Mouse (Mus musculus) frontal cortex, postnatal 10 days (tissue): ENCODE results near the gene Sh3bgrl.

ENCODE experiments used
- DNase-seq, 2 experiments: peaks; one replicate each; pipeline ENCODE4 v3.0.0; 2022; ENCODE audit warnings: low spot score in 2 of 2, mixed read lengths in 1 of 2

Sh3bgrl gene

DNA sequence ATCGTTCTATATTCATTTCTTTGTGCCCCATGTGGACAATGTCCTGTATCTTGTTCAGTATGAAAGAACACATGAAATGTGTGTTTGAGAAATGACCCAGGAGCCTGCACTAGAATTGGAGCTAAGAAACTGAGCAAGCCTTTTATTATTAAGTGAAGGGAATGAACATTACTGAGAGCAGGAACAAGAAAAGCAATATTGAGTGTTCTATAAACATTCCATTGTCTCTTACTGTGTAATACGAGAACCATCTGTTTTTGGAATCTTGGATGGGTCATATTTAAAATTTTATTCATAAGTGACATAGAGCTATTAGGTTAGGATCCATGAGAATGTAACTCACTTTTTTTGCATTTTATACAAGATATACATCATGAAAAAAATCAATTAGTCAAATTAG, 36.7 kb downstream of the Sh3bgrl start:
- no peak for DNase-seq

DNA sequence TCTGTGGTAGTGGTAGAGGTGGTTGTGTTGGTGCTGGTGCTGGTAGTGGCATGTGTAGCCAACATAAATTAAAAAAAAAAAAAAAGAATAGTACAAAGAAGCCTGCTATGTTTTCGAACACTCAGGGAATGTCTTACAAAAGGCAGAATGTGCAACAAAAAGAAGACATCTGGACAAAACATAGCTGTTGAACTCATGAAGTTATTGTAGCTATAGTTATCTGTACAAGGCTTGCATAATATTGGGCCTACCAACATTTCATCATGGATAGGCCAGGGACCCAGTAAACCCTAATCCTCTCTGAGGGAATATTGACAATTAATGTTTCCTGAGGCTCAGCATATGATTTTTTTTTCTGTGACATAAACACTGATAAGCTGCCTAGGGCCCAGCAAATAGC, 37.3 kb downstream of the Sh3bgrl start:
- no peak for DNase-seq

DNA sequence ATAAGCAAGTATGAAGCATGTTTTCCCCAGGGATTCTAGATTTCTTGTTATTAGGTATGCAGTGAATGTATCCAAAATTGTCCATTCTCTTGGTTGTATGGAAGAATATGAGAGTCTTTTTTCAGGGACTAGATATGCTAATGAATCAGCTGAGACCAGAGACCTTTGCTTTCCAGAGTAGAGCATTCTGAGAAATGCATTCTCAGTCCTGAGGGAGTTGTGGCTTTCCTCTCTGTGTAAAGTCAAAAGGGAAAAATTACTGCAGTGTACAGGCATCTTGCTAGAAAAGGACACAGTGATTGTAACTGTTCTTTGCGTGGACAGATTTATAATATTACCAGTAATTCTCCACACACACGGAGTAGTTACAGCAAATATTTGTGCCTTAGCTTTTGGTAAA, 38.3 kb downstream of the Sh3bgrl start:
- no peak for DNase-seq

DNA sequence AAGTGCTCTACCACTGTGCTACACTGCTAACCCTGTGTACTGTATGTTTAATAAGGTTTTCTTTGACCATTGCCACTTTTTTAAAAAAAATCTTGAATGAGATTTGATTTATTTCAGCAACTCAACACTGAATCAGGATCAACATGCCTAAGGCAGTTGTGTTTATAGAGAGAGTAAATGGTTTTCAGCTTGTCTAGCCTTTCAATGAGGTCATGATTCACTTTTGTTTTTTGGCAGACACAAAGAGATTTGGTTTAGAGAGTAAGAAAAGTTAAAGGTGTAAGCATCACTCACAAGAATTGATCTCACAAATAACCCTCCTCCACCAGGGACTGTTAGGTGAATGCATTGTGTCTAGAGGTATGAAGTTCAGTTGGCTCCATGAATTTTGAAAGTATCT, 41.1 kb downstream of the Sh3bgrl start:
- DNase-seq: no peak

DNA sequence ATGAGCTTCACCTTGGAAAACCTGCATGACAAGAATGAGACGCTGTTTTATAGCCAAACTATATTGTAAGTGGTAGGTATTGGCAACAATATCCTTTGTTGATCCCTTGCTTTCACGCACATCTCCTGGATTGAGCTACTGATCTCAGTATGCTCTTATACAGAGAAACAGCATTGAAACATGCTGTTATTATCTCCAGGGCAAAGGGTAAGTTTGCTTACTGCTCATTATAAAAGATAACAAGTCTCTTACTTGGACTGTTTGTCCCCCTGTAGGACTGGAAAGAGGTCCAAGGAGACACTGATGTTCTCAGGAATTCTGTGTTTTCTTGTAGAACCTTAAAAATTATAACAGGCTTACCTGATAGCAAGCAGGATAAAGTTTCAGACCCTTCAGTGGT, 41.7 kb downstream of the Sh3bgrl start:
- no peak for DNase-seq

DNA sequence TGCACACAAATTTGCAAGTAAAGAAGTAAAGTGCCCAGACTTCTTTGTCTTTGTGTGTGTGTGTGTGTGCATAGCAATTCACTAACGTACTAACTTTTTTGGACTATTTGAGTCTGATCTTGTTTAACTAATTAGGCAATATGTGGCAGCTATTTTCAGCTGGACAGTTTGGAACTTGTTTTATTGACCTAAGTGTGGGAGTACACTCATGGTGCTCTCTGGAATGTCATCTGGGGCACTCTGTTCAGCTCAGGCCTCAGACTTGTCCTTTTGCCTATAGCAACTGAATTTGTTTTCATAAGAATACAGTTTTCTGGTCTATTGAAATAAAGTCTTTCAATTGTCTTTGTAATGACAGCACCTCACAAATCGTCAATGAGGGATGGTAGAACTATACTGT, 42.1 kb downstream of the Sh3bgrl start:
- DNase-seq: no peak

DNA sequence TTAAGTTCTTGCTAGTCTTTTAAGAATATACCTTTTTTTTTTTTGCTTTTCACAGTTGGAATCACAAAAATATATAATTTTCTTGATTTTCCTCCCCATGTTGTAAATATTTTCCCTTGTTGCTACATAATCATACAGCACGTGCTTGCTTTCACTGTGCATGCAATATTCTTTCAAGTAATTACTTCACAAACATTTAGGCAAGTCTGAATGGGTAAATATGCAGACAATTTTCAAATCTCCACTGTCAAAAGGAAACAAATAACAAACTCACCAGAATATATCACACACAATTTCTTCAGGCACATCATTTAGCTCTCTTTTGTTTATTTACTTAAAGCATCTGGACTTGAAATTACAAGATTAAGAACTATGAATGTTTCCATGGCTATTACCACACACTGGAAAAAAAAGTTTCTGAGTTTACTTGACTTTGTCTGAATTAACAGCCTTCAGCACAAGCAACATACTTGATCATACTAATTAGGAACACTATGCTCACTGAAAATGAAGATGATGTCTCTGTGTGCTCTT, 46.2 kb downstream of the Sh3bgrl start:
- DNase-seq: no peak

DNA sequence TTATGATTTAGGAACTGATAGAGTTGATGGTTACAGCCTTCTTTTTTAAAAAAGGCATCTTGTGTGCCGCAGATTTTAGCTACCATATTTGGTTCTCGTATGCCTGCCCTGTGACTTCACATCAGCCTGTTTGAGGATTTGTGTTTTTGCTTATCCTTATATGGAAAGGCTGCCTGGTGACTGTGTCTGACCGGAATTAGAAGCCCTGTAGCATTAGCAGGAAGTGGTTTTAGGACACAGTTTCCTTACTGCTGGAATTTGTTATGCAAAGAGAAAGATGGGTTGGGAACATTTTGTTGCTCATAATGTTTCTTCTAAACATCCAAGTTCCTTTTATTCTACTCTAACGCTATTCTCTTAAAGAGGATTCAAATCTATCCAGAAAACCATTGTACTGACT, 47.1 kb downstream of the Sh3bgrl start:
- DNase-seq: no peak

DNA sequence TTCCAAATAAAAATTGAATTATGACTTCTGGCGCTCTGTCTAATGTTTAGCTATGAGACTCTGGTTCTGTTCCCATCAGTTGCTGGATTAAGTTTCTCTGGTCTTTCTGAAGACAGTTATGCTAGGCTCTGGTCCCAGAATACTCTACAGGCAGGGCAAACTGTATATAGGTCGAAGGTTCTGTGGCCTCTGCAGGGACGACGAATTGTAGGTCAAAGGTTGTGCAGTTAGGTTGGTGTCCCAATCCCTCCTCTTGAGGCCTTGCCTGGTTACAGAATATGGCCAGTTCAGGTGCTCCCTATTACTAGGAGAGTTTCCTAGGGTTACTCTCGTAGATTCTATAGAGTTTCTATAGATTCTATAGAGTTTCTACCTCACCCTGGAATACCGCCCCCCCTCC, 50.6 kb downstream of the Sh3bgrl start:
- no peak for DNase-seq

DNA sequence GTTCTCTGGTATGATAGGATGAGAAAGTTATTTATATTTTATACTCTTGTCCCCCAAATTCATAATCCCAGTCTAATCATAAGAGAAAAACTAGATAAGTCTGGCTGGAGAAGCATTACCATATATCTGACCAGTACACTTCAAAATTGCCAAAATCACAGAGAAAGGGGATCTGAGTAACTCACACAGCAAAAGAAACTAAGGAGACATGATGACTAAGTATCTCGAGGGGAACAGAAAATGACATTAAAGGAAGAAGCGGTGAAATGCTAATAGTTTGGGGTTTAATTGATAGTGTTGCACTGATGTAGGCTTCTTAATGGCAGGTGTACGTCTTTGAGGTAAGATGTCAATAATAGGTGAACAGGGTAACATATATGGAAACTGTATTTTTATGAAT, 51.9 kb downstream of the Sh3bgrl start:
- DNase-seq: no peak

DNA sequence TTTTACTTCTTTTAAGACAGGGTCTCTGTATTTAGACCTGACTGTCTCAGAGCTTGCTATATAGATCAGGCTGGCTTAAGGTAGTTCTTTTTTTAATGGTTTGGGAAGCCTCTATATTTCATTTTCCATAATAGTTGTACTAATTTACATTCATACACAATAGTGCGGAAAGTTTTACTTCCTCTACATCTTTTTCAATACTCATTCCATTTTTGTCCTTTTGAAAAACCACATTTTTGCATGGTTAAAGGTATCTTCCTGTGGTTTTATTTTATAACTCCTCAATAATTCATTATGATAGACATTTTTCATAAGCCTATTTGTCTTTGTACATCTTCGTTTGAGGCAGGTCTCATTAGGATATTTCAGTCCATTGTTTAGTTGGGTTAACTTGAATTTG, 56.1 kb downstream of the Sh3bgrl start:
- no peak for DNase-seq

DNA sequence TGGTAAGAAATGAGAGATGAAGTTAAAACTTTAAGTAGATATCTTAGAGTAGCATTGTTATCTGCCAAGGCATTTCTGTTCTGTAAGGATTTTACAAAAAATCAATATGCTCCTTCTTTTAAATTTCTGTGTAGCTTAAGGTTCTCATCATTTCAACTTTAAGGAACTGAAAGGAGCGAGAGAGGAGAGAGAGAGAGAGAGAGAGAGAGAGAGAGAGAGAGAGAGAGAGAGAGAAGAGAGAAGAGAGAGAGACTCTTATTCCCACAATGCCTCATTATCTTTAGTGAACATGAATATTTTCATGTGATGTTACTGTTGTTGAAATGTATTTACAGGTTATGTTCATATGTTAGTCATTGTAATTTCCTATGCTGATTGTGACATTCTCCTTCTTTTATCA, 65.2 kb downstream of the Sh3bgrl start:
- DNase-seq: no peak

DNA sequence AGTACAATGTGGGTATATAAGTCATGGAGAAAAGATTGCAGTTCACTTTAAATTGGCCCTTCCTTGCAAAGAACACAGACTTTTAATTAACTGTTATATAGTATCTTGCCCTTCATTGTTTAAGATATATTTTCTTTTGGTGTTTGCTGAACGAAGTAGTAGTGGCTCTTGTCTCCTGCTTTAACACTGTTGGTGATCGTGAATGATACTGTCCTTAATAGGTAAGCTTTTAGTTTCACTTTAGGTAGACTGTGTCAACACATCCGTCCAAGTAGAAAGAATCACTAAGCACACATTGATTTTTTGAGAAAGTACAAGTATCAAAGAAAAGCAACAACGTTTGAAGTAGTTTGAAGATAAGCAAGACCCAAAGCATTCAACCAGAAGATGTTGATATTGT, 65.7 kb downstream of the Sh3bgrl start:
- DNase-seq: no peak

DNA sequence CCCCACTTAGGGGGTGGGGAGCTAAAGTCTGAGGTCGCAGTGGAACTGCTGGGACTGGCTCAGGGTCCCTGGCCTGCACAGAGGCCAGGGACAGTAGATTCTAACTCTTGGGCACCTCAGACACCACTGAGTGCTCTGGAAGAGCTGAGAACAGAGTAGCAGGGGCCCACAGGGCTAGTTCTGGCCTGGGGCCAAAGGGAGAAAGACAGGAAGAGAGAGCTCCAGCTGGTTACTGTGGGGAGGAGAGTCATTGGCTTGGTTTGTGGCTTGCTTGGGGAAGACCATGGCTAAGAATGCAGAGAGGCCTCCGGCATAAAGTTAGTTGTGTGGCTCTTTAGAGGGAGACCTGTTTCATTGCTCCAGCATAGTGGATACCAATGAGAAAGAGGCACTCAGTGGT, 79.9 kb downstream of the Sh3bgrl start:
- DNase-seq: no peak

DNA sequence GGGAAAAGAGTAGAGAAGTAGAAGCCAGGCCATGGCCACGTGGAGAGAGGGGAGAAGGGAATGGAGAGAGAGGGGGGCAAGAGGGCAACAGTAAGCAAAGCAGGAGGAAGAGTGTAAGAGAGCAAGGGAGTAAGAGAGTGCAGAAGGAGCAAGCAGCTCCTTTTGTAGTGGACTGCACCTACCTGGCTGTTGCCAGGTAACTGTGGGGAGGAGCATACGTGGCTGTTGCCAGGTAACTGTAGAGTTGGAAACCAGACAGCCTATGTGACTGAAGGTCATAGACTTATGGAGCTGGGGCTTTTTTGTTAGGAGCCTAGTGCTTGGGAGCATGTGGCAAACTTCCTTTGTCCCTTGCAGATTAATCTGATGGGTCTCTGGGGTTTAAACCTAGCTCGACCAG, 80.3 kb downstream of the Sh3bgrl start:
- no peak for DNase-seq

DNA sequence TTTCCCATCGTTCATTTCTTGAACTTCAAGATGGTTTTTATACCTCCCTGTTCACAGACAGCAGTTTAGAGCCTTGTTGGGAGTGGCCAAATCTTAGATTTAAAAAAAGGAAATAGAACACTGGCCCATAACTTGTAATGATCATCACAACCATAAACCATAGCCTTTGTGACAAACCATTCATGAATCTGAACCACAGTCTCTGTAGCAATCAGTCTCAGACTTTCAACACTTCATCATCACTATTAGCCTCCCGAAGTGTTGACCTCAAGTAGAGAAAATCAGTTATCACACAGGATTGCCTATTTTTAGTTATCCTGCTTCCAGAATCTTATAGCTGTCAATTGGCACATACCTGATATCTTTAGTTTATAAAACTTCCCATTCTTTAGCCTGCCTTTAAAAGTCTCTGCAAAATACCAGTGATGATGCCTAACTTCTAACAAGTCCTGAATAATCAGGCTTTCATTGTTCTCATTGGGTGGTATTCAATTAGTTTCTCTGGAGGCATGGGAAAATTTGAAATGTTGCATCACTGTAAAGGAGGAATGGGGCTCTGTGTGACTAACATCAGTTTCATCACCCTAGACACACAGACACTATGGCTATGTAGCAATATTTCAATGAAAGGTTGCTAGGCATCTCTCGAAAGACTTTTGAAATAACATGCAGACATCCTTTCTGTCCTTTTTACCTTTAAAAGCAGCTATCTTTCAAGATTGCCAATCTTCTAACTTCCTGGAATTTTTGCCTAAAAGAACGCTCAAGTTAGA, 89.7 kb downstream of the Sh3bgrl start:
- DNase-seq: no peak

DNA sequence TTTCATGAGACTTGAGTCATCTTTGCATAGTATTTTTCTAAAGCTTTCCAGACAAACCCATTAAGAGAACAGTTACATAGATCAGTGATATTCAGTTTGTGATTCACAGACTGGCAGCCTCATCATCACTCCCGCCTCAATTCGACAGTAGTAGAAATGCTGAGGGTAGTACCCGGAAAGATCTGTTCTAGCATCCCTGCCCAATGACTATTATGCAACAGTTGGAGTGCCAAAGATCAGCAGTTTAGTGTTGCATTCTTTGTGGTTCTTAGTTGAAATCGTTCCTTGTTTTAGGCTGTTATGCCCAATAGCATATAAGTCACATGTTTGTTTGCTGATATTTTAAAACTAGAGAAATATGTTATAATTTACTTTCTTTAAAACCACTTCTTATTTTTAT, 94.4 kb downstream of the Sh3bgrl start:
- DNase-seq: no peak

DNA sequence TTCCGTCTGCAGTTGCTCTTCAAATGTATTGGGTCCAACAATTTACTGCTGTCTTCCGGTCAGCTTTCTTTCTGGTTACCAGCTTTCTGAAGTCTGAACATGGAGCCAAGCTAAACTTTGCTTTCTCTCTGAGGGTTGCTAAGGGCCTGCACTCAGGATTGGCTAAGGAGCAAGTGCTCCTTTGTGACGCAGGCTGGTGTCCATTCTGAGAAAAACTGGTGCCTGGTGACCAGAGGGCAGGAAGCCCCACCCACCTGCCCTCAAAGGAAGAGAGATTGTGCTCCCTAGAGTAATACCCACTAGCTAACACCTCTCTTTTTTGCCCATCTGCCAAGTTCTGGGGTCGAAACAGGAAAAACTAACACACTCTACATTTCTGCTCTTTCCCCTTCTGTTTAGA, 95.8 kb downstream of the Sh3bgrl start:
- no peak for DNase-seq

DNA sequence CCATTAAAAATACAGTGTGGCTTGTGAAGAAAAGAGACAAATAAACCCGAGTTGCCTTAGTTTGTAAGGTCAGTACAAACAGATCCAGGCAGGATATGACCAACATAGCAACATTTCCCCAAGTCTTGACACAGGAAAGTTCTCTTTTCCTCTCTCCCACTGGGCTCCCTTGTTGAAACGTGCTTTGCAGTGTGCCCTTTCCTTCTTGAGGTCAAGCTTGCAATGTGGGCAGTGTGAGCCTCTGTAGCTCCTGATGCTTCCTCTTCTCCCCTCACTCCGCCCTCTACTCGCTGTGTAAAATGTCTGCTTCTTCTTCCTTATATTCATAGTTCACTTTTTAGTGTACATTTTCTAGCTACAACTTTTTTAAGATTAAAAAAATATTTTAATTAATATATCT, 96.3 kb downstream of the Sh3bgrl start:
- no peak for DNase-seq

DNA sequence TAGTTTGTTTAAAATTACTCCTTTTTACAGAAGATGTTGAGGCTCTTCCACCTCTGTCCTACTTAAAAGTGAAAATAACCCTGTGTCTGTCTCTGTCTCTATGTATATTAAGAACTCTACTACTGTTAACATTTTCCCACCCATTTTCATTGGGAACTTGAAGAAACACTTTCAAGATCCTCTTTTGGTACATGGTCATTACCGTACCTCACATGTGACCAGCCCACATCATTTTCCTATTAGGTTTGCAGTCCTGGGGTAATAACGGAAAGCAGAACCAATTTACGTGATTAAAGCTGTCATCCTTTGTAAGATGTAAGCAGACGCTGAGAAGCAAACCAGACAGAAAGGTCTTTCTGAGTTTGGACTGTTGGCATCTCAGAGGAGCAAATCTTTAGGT, 101.3 kb downstream of the Sh3bgrl start, which contains the start of gene Gm6377:
Gene Gm6377, plus strand, starts transcription at position 289 of the 400 bp plus-strand sequence.
- DNase-seq: no peak

DNA sequence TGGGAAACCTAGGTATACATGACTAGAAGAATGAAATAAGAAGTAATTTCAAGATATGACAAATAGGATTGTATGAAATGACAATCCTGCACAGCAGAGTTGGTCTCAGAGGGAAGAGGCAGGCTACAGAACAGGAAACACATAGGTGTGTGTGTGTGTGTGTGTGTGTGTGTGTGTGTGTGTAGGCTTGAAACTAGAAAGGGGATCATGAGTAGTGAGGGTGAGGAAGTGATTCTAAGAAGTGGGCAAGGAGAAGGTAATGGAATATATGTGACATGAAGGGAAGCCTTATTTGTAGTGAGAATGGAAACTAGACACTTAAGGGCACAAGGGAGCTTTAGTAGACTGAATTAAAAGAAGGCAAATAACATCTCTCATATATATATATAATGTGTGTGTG, 112.7 kb downstream of the Sh3bgrl start:
- DNase-seq: no peak

DNA sequence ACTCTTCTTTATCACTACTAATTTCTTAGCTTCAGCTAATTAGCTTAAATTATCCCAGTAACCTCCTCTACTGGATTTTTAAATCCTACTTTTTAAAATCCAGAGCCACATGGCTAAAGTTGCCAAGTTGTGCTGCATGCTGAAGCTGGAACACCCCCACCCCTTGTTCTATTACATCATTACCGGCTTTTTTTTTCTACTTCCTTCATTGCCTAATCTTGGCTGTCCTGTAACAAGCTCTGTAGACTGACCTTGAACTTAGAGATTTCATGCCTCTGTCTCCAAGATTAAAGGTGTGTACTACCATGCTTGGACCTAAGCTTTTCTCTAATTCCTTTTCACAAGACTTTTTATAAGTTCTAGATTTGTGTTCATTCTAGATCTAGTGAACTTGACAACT, 133.6 kb downstream of the Sh3bgrl start:
- no peak for DNase-seq

DNA sequence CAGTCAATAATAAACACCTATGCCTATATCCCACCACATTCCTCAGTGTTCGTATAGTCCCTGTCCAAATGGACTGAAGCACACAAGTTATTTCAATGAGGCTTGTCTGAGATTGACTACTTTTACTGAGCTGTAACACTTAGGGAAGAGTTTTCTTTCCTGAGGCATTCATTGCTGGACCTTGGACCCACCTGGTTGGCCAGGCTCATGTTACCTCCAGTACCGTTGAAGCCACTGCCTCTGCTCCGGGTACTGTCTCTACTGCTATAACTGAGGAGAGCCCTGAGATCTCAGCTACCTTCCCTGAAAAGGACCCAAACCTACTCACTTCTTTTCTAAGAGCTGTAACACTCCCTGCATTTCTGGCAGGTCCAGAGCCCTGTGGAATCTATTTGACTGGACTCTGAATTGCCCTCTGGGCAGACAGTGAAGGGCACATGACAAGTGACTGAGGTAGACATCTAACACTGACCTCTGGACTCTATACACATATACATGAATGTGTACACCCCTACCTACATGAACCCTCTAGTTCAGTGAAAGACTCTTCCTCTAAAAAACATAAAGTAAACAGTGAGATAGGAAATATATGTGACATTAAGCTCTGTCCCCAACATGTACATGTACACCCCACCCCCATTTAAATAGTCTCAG, 140.3 kb downstream of the Sh3bgrl start:
- no peak for DNase-seq
